In genomic region chr7:99824649-99825483, GRCm38 (mm10) we compare ENCODE assay signal across 14 mouse cellular contexts. TPM values are rescaled to one million over a fixed set of nuclear protein-coding genes. Genes with fewer than 3 reads are reported as not detected.
DNase-seq lines count a peak whose midpoint lies in the region; ATAC-seq and TF ChIP-seq lines count a peak whose summit lies in the region.
"Had no signal": no experiment of that assay in that cellular context is flagged by ENCODE, and none has a peak within 500 bp of the region (broad histone marks: within the 10 kb centered on the region; RNA-seq: fewer than 3 reads in every experiment).

No protein-coding gene starts in this region.

- no peak for DNase-seq in heart, adult 8-10 months (ENCODE audit: low spot score)
- peak; percentile 68 for DNase-seq in MEL (ENCODE audit: low read depth, low spot score)
- DNase-seq in limb, embryonic 10.5 days (ENCODE audit: low spot score), result no peak
- no peak for DNase-seq in ovary, postnatal 36 days (ENCODE audit: low spot score)
- no peak for DNase-seq in ovary, postnatal 14 days (ENCODE audit: low spot score)
- no peak for DNase-seq in kidney, postnatal 4 days
- DNase-seq: adrenal gland, postnatal 36 days; cerebellum, adult 9-10 months; kidney, postnatal 14 days had no signal

- H3K4me3 ChIP-seq in heart, embryonic 12.5 days, result peak overlapping the region; percentile 2; the same call in 1 of the 2 replicates
- peak overlapping the region; percentile 41 for H3K4me3 ChIP-seq in MEL (ENCODE audit: control insufficient read depth in 1 of 2, insufficient read depth in 1 of 2, low read depth in 2 of 2, low read length in 2 of 2)
- no peak overlapping the region for H3K4me3 ChIP-seq in limb, embryonic 10.5 days
- no peak overlapping the region for H3K4me3 ChIP-seq in stomach, embryonic 16.5 days (replicated peaks; ENCODE audit: low read length)
- H3K4me3 ChIP-seq: embryonic facial prominence, embryonic 12.5 days; hindbrain, embryonic 13.5 days; neural tube, embryonic 12.5 days had no signal

- peaks cover 46% of the 10 kb centered on the region for H3K4me1 ChIP-seq in heart, embryonic 12.5 days (replicated peaks)
- H3K4me1 ChIP-seq in MEL (ENCODE audit: control insufficient read depth in 1 of 2, insufficient read depth in 2 of 2, low read length in 2 of 2), result peaks cover 31 to 48% of the 10 kb centered on the region in 2 experiments
- peaks cover 10% of the 10 kb centered on the region for H3K4me1 ChIP-seq in limb, embryonic 10.5 days
- H3K4me1 ChIP-seq in stomach, embryonic 16.5 days (ENCODE audit: control insufficient read depth, insufficient read depth, low read length), result peaks cover 19% of the 10 kb centered on the region
- H3K4me1 ChIP-seq: embryonic facial prominence, embryonic 12.5 days; neural tube, embryonic 12.5 days had no signal

- H3K36me3 ChIP-seq in heart, embryonic 12.5 days, result peaks cover 6% of the 10 kb centered on the region; the same call in 1 of the 2 replicates
- H3K36me3 ChIP-seq in MEL (ENCODE audit: control insufficient read depth in 1 of 2, insufficient read depth in 2 of 2, low read length in 2 of 2), result peaks cover 0 to 44% of the 10 kb centered on the region in 2 experiments; a peak in 2 of 4 replicates
- H3K36me3 ChIP-seq in limb, embryonic 10.5 days, result no peaks in the 10 kb centered on the region
- H3K36me3 ChIP-seq in stomach, embryonic 16.5 days (ENCODE audit: control insufficient read depth, insufficient read depth, low read length), result no peaks in the 10 kb centered on the region
- H3K36me3 ChIP-seq: embryonic facial prominence, embryonic 12.5 days; hindbrain, embryonic 13.5 days; neural tube, embryonic 12.5 days had no signal

- H3K4me2 ChIP-seq in heart, embryonic 12.5 days, result peak overlapping the region; percentile 50
- peak overlapping the region; percentile 32 for H3K4me2 ChIP-seq in stomach, embryonic 16.5 days (ENCODE audit: low read depth, low read length)
- H3K4me2 ChIP-seq: embryonic facial prominence, embryonic 12.5 days; hindbrain, embryonic 13.5 days; neural tube, embryonic 12.5 days had no signal

- 0 out of 2 replicates have a peak, but pooled peaks have one; percentile 23 for ATAC-seq in heart, embryonic 12.5 days (ENCODE audit: insufficient number of reproducible peaks, low FRiP score)
- ATAC-seq in stomach, embryonic 16.5 days (ENCODE audit: insufficient read depth, low FRiP score), result peak; percentile 45; the same call in 1 of the 2 replicates

- no peaks in the 10 kb centered on the region for H3K9me3 ChIP-seq in heart, embryonic 12.5 days (replicated peaks)
- H3K9me3 ChIP-seq in MEL (replicated peaks; ENCODE audit: insufficient read depth, low read length), result no peaks in the 10 kb centered on the region
- no peaks in the 10 kb centered on the region for H3K9me3 ChIP-seq in limb, embryonic 10.5 days (replicated peaks)
- H3K9me3 ChIP-seq in stomach, embryonic 16.5 days (replicated peaks; ENCODE audit: control insufficient read depth, low read length), result no peaks in the 10 kb centered on the region
- H3K9me3 ChIP-seq: embryonic facial prominence, embryonic 12.5 days; hindbrain, embryonic 13.5 days; neural tube, embryonic 12.5 days had no signal

- H3K9ac ChIP-seq in heart, embryonic 12.5 days, result no peak overlapping the region
- H3K9ac ChIP-seq in MEL (ENCODE audit: control insufficient read depth, low read depth, low read length, poor library complexity, severe bottlenecking), result peak overlapping the region; percentile 36
- H3K9ac ChIP-seq in stomach, embryonic 16.5 days (ENCODE audit: low read length), result peak overlapping the region; percentile 53; the same call in 1 of the 2 replicates
- H3K9ac ChIP-seq: embryonic facial prominence, embryonic 12.5 days; hindbrain, embryonic 13.5 days; neural tube, embryonic 12.5 days had no signal

- H3K27ac ChIP-seq in heart, embryonic 12.5 days (ENCODE audit: poor library complexity, severe bottlenecking), result peak overlapping the region; percentile 45
- H3K27ac ChIP-seq in MEL (ENCODE audit: control insufficient read depth, low read depth, low read length), result peak overlapping the region; percentile 83
- 0 out of 2 replicates have a peak overlapping the region, but pooled peaks have one; percentile 26 for H3K27ac ChIP-seq in limb, embryonic 10.5 days
- H3K27ac ChIP-seq in stomach, embryonic 16.5 days (ENCODE audit: low read length), result peak overlapping the region; percentile 81
- H3K27ac ChIP-seq: embryonic facial prominence, embryonic 12.5 days; hindbrain, embryonic 13.5 days; neural tube, embryonic 12.5 days had no signal

- 0 out of 4 replicates have a peak, but pooled peaks of 1 of the 2 experiments have one; percentile 28 for TF ChIP-seq POLR2A in MEL (IDR thresholded peaks at IDR 0.05; ENCODE audit: control insufficient read depth in 1 of 2, insufficient read depth in 1 of 2, low read depth in 1 of 2, low read length in 2 of 2, poor library complexity in 1 of 2)

- TF ChIP-seq CTCF in MEL (IDR thresholded peaks at IDR 0.05 in 2 of 3, conservative IDR thresholded peaks at IDR 0.05 in 1 of 3; ENCODE audit: control insufficient read depth in 1 of 3, insufficient read depth in 1 of 3, low read depth in 2 of 3, low read length in 3 of 3, poor library complexity in 1 of 3, severe bottlenecking in 1 of 3), result no peak

- peak; percentile 51 to 71 for TF ChIP-seq EP300 in MEL (IDR thresholded peaks at IDR 0.05; ENCODE audit: low read depth in 1 of 2, low read length in 2 of 2)

- no peak for TF ChIP-seq RAD21 in MEL (IDR thresholded peaks at IDR 0.05; ENCODE audit: low read depth, low read length)

- 20% methylated on average over 16 of the region's 16 CpGs for WGBS in heart, embryonic 12.5 days
- WGBS in limb, embryonic 10.5 days, result 79% methylated on average over 16 of the region's 16 CpGs
- WGBS in stomach, embryonic 16.5 days, result 60% methylated on average over 16 of the region's 16 CpGs

- no peaks in the 10 kb centered on the region for H3K27me3 ChIP-seq in heart, embryonic 12.5 days (replicated peaks)
- no peaks in the 10 kb centered on the region for H3K27me3 ChIP-seq in MEL (ENCODE audit: control insufficient read depth in 1 of 2, insufficient read depth in 2 of 2, low read length in 2 of 2)
- no peaks in the 10 kb centered on the region for H3K27me3 ChIP-seq in limb, embryonic 10.5 days (ENCODE audit: low read depth, poor library complexity, severe bottlenecking)
- H3K27me3 ChIP-seq in stomach, embryonic 16.5 days (ENCODE audit: control insufficient read depth, insufficient read depth, low read length), result no peaks in the 10 kb centered on the region
- H3K27me3 ChIP-seq: embryonic facial prominence, embryonic 12.5 days; hindbrain, embryonic 13.5 days; neural tube, embryonic 12.5 days had no signal

- H3K79me2 ChIP-seq in MEL (ENCODE audit: control insufficient read depth, insufficient read depth, low read length, poor library complexity), result no peaks in the 10 kb centered on the region; the same call in 1 of the 2 replicates

TF ChIP-seq in MEL, 35 proteins besides CTCF, POLR2A, EP300 and RAD21 (continues in another document):
- no peak; the same call in 1 of the 2 replicates for TF ChIP-seq MXI1 (IDR thresholded peaks at IDR 0.05; ENCODE audit: low read depth, low read length)
- TF ChIP-seq JUND (IDR thresholded peaks at IDR 0.05; ENCODE audit: low read depth, low read length), result no peak
- 0 out of 2 replicates have a peak, but pooled peaks have one; percentile 40 for TF ChIP-seq BHLHE40 (IDR thresholded peaks at IDR 0.05; ENCODE audit: borderline replicate concordance, low read depth, low read length)
- TF ChIP-seq HCFC1 (IDR thresholded peaks at IDR 0.05; ENCODE audit: low read depth, low read length), result 0 out of 2 replicates have a peak, but pooled peaks have one; percentile 14
- TF ChIP-seq GATA1 (IDR thresholded peaks at IDR 0.05; ENCODE audit: low read depth, low read length), result peak; percentile 68
- TF ChIP-seq USF1 (IDR thresholded peaks at IDR 0.05; ENCODE audit: low read depth, low read length), result no peak
- TF ChIP-seq TAL1 (IDR thresholded peaks at IDR 0.05; ENCODE audit: low read length), result peak; percentile 43
- peak; percentile 66 for TF ChIP-seq TCF12 (IDR thresholded peaks at IDR 0.05; ENCODE audit: low read depth, low read length)
- peak; percentile 35; the same call in 1 of the 2 replicates for TF ChIP-seq ETS1 (IDR thresholded peaks at IDR 0.05; ENCODE audit: low read depth, low read length)
- peak; percentile 46; the same call in 1 of the 2 replicates for TF ChIP-seq MYB (IDR thresholded peaks at IDR 0.05; ENCODE audit: low read depth, low read length)
- 0 out of 2 replicates have a peak, but pooled peaks have one; percentile 1 for TF ChIP-seq ZC3H11A (IDR thresholded peaks at IDR 0.05; ENCODE audit: low read depth, low read length)
- no peak for TF ChIP-seq UBTF (IDR thresholded peaks at IDR 0.05; ENCODE audit: borderline replicate concordance, insufficient read depth, low read depth, low read length)

RNA-seq across cellular contexts. Expression of gene Neu3, which starts 3.4 kb away (rescaled TPM):
- 2.6 and 3.4 TPM in 2 replicates for polyA plus RNA-seq in heart, embryonic 12.5 days (2016; fragmentation: Nextera tagmentation; extraction: Ambion mirVana)
- total RNA-seq in heart, adult 8-10 months (2022), result 1 to 10 TPM; 3.3 to 5.4 (median 4.8) TPM
- 3.0 and 3.1 TPM in 2 replicates for total RNA-seq in MEL (2012; rRNA removed)
- polyA plus RNA-seq in MEL (2012; ENCODE audit: insufficient read depth in 1 of 2, insufficient read length in 2 of 2, low read depth in 1 of 2, low replicate concordance in 2 of 2, missing spikeins in 1 of 2), result 1 to 10 TPM in 1 of 2 experiments, not detected in 1; 3.5 TPM
- 1.1 and 2.2 TPM in 2 replicates for polyA plus RNA-seq in limb, embryonic 10.5 days (2016; fragmentation: Nextera tagmentation; extraction: Ambion mirVana)
- 6.8 and 7.5 TPM in 2 replicates for polyA plus RNA-seq in stomach, embryonic 16.5 days (2015; fragmentation: Nextera tagmentation; extraction: Ambion mirVana)

RNA-seq across cellular contexts. Expression of gene Xrra1, which starts 34.0 kb away (rescaled TPM):
- 0.26 and 0.37 TPM in 2 replicates for polyA plus RNA-seq in heart, embryonic 12.5 days (2016; fragmentation: Nextera tagmentation; extraction: Ambion mirVana)
- not detected for total RNA-seq in heart, adult 8-10 months (2022)
- total RNA-seq in MEL (2012; rRNA removed), result 0.42 and 0.58 TPM in 2 replicates
- 1 to 10 TPM in 1 of 2 experiments, not detected in 1; 1.2 TPM for polyA plus RNA-seq in MEL (2012; ENCODE audit: insufficient read depth in 1 of 2, insufficient read length in 2 of 2, low read depth in 1 of 2, low replicate concordance in 2 of 2, missing spikeins in 1 of 2)
- 0.31 and 0.35 TPM in 2 replicates for polyA plus RNA-seq in limb, embryonic 10.5 days (2016; fragmentation: Nextera tagmentation; extraction: Ambion mirVana)
- polyA plus RNA-seq in stomach, embryonic 16.5 days (2015; fragmentation: Nextera tagmentation; extraction: Ambion mirVana), result 0.22 and 0.31 TPM in 2 replicates

RNA-seq across cellular contexts. Expression of gene Spcs2, which starts 38.4 kb away (rescaled TPM):
- 218 and 220 TPM in 2 replicates for polyA plus RNA-seq in heart, embryonic 12.5 days (2016; fragmentation: Nextera tagmentation; extraction: Ambion mirVana)
- total RNA-seq in heart, adult 8-10 months (2022), result 10 to 100 TPM; 60.3 to 67.9 (median 63.1) TPM
- total RNA-seq in MEL (2012; rRNA removed), result 203 and 241 TPM in 2 replicates
- polyA plus RNA-seq in MEL (2012; ENCODE audit: insufficient read depth in 1 of 2, insufficient read length in 2 of 2, low read depth in 1 of 2, low replicate concordance in 2 of 2, missing spikeins in 1 of 2), result 100 to 1,000 TPM in 1 of 2 experiments, not detected in 1; 152 TPM
- 348 and 375 TPM in 2 replicates for polyA plus RNA-seq in limb, embryonic 10.5 days (2016; fragmentation: Nextera tagmentation; extraction: Ambion mirVana)
- polyA plus RNA-seq in stomach, embryonic 16.5 days (2015; fragmentation: Nextera tagmentation; extraction: Ambion mirVana), result 370 and 373 TPM in 2 replicates

Comparison
In these comparisons a context has a peak if more than half of its experiments do, and no peak if none do; other contexts are left out.
1. H3K27ac ChIP-seq: peak in every context shown above with its lines; median percentile 83 in MEL; 81 in stomach, embryonic 16.5 days; 45 in heart, embryonic 12.5 days; 26 in limb, embryonic 10.5 days.
2. H3K4me3 ChIP-seq: peak in heart, embryonic 12.5 days (single experiment) and MEL (2 of 2); none in limb, embryonic 10.5 days (single experiment) and stomach, embryonic 16.5 days (single experiment).